In the genomic region with DNA sequence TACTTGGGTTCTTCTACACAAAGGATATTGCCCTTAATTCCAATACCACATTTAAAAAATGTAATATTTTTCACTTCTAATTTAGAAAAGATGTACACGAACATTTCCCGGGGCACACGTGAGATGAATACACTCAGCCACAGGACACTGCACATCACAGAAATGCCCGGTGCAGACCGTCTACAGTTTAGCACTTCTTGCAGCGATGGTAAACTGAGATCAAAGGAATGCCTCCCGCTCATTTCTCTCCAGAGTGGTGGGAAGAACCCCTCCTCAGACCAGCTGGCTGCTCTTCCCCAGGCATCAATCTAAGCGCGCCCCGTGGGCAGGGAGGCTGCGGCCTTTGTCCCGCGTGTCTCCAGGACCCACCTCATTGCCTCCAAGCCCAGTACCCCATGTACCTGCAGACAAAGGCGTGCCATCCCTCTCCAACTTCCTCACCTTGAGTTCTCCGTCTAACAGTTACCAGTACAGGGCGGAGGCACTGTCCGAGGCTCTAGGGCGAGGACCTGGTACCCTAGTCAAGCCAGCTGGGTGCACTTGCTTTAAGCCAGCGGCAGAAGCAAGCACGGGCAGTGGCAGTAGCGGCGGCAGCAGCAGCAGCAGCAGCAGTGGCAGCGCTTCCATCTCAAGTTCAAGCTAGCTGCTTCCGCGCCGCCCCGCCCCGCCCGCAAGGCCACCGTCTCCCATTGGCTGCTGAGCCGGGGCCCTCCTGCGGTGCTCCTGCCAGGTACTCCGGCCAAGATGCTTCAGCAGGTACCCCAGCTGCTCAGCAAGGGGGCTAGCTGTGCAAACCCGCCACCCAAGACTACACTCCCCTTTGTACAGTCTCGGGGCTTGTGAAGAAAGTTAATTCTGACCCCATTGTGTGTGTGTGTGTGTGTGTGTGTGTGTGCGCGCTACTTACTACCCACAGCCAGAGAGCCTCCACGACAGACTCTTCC, we compare ENCODE assay signal across 8 mouse cellular contexts.
DNase-seq lines count a peak whose midpoint lies in the region; ATAC-seq and TF ChIP-seq lines count a peak whose summit lies in the region.

No protein-coding gene starts in this region.

- DNase-seq in spleen, adult 2 months (ENCODE audit: low read depth in 1 of 2, low spot score in 2 of 2) = no peak
- DNase-seq in spleen, postnatal 14 days (ENCODE audit: low spot score in 2 of 2) = no peak
- peak; percentile 65 for DNase-seq in embryo, embryonic 9.5 days (ENCODE audit: extremely low spot score)
- DNase-seq in kidney, adult 2 months = peak; percentile 77
- peak; percentile 18 for DNase-seq in ovary, postnatal 14 days (ENCODE audit: low spot score)

- peak overlapping the region; percentile 85 for H3K4me2 ChIP-seq in heart, embryonic 11.5 days
- H3K4me2 ChIP-seq in lung, embryonic 15.5 days = peak overlapping the region; percentile 75

- peak overlapping the region; percentile 41; the same call in 1 of the 2 replicates for H3K4me3 ChIP-seq in spleen, adult 2 months (ENCODE audit: extremely low read depth, insufficient read depth, insufficient read length)
- H3K4me3 ChIP-seq in heart, embryonic 11.5 days (ENCODE audit: low read depth, low read length) = peak overlapping the region; percentile 48
- peak overlapping the region; percentile 33 for H3K4me3 ChIP-seq in kidney, adult 2 months (ENCODE audit: insufficient read depth, low read depth, low read length)
- H3K4me3 ChIP-seq in lung, embryonic 15.5 days = peak overlapping the region; percentile 38

- H3K9me3 ChIP-seq in heart, embryonic 11.5 days (replicated peaks; ENCODE audit: control insufficient read depth, low read length) = no peaks in the 10 kb centered on the region
- no peaks in the 10 kb centered on the region for H3K9me3 ChIP-seq in lung, embryonic 15.5 days

- no peak for TF ChIP-seq POLR2A in spleen, adult 2 months (IDR thresholded peaks at IDR 0.05; ENCODE audit: low read depth, low read length)
- TF ChIP-seq POLR2A in kidney, adult 2 months (IDR thresholded peaks at IDR 0.05; ENCODE audit: low read depth, low read length) = no peak

- H3K4me1 ChIP-seq in spleen, adult 2 months (ENCODE audit: control insufficient read depth, insufficient read depth, insufficient read length) = peaks cover 7% of the 10 kb centered on the region; the same call in 1 of the 2 replicates
- peaks cover 11% of the 10 kb centered on the region for H3K4me1 ChIP-seq in heart, embryonic 11.5 days (ENCODE audit: control insufficient read depth, insufficient read depth, low read length)
- H3K4me1 ChIP-seq in kidney, adult 2 months (ENCODE audit: control insufficient read depth, insufficient read depth, low read length) = peaks cover 6% of the 10 kb centered on the region; the same call in 1 of the 2 replicates
- peaks cover 20% of the 10 kb centered on the region for H3K4me1 ChIP-seq in lung, embryonic 15.5 days

- ATAC-seq in heart, embryonic 11.5 days (replicated peaks; ENCODE audit: insufficient number of reproducible peaks, low FRiP score, low TSS enrichment) = peak; percentile 49; the same call in 1 of the 2 replicates
- peak; percentile 80 for ATAC-seq in lung, embryonic 15.5 days (ENCODE audit: borderline replicate concordance, extremely low read depth, low FRiP score, low TSS enrichment)
- no peak for ATAC-seq in erythroid progenitor cell, adult 5-6 weeks (replicated peaks; ENCODE audit: low FRiP score, poor library complexity, severe bottlenecking)

- WGBS in spleen, adult 2 months = 10% methylated on average over 38 of the region's 38 CpGs
- 7% methylated on average over 38 of the region's 38 CpGs for WGBS in heart, embryonic 11.5 days (ENCODE audit: insufficient replicate concordance)
- WGBS in kidney, adult 2 months = 28% methylated on average over 38 of the region's 38 CpGs
- WGBS in lung, embryonic 15.5 days = 4% methylated on average over 38 of the region's 38 CpGs

- TF ChIP-seq CTCF in spleen, adult 2 months (IDR thresholded peaks at IDR 0.05; ENCODE audit: extremely low read depth, insufficient read depth, insufficient read length, insufficient replicate concordance) = no peak
- no peak for TF ChIP-seq CTCF in kidney, adult 2 months (conservative IDR thresholded peaks at IDR 0.05; ENCODE audit: insufficient read depth, insufficient read length, low read depth, low read length)

- peak overlapping the region; percentile 34 for H3K9ac ChIP-seq in heart, embryonic 11.5 days (ENCODE audit: low read depth, low read length)
- H3K9ac ChIP-seq in lung, embryonic 15.5 days = peak overlapping the region; percentile 40

- no peak overlapping the region for H3K27ac ChIP-seq in spleen, adult 2 months (ENCODE audit: insufficient read depth, low read length)
- no peak overlapping the region for H3K27ac ChIP-seq in heart, embryonic 11.5 days (ENCODE audit: low read depth, low read length)
- H3K27ac ChIP-seq in kidney, adult 2 months (ENCODE audit: insufficient read depth, low read depth, low read length) = no peak overlapping the region
- 0 out of 2 replicates have a peak overlapping the region, but pooled peaks have one; percentile 13 for H3K27ac ChIP-seq in lung, embryonic 15.5 days

- H3K36me3 ChIP-seq in spleen, adult 2 months (ENCODE audit: control insufficient read depth, insufficient read depth, low read length) = no peaks in the 10 kb centered on the region
- no peaks in the 10 kb centered on the region for H3K36me3 ChIP-seq in heart, embryonic 11.5 days (ENCODE audit: control insufficient read depth, insufficient read depth, low read length)
- H3K36me3 ChIP-seq in kidney, adult 2 months (ENCODE audit: control insufficient read depth, insufficient read depth, low read length) = no peaks in the 10 kb centered on the region
- no peaks in the 10 kb centered on the region for H3K36me3 ChIP-seq in lung, embryonic 15.5 days

- H3K27me3 ChIP-seq in spleen, adult 2 months (ENCODE audit: control insufficient read depth, insufficient read depth, low read length) = peaks cover 5% of the 10 kb centered on the region; the same call in 1 of the 2 replicates
- H3K27me3 ChIP-seq in heart, embryonic 11.5 days (ENCODE audit: control insufficient read depth, insufficient read depth, low read length) = peaks cover 4% of the 10 kb centered on the region; the same call in 1 of the 2 replicates
- no peaks in the 10 kb centered on the region for H3K27me3 ChIP-seq in kidney, adult 2 months (replicated peaks; ENCODE audit: control insufficient read depth, insufficient read depth, low read length)
- H3K27me3 ChIP-seq in lung, embryonic 15.5 days = no peaks in the 10 kb centered on the region

Comparison
In these comparisons a context has a peak if more than half of its experiments do, and no peak if none do; other contexts are left out.
1. DNase-seq: peak in embryo, embryonic 9.5 days (single experiment), kidney, adult 2 months (single experiment) and ovary, postnatal 14 days (single experiment); none in spleen, adult 2 months (0 of 2) and spleen, postnatal 14 days (0 of 2).
2. Peak in every context shown above with its lines, with median percentiles within 50 percentile points of each other: H3K4me3 ChIP-seq.